Mouse (Mus musculus) gastrocnemius, adult 8-10 months (tissue): ENCODE measurements around the gene Hsf2. TPM values are rescaled to one million over a fixed set of nuclear protein-coding genes. Genes with fewer than 3 reads are reported as not detected.
A peak's percentile ranks its signal among the peaks of the same experiment; 100 is the strongest.
"Not testable (repeated sequence)": the region's sequence is repeated elsewhere in the genome, so short reads cannot be mapped to it uniquely, and the experiment has no call there.

Source experiments
- DNase-seq, 2 experiments: peaks; one replicate each; pipeline ENCODE4 v3.0.0; 2022; ENCODE audit warnings: low spot score in 2 of 2
- total RNA-seq, 4 experiments: library from RNA; stranded (reverse); gene quantifications; 2 replicates each; pipeline ENCODE4 v1.2.4; 2022

The Hsf2 gene
- total RNA-seq, 4 experiments from 2014 or later: 19.8 to 26.9 (median 22.5) TPM

DNA sequence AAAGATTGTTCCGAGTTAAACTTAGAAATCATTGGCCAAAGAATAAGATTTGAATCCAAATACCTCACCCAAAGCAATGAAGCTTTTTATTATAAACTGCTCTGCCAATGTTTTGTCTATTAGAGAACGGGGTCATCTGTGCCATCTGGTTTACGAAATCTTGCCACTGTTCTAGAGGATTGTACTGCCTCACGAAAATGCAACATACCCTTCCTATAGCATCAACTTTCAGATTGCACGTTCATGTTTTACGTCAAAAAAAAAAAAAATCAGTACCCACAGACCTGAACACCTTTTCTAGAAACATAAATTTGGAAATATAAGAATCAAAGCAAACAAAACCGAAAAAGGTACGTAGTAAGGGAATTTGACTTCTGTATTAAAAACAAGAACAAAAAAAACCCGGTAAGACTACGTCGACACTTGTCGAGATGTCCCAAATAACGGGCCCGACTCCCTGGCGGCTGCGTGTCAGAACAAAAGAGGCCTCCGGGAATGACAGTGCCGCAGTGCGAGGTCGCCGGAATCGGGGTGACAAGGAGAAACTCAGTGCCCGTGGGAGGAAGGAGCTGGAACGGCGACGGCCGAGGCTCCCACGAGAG, 45.5 kb downstream of the Hsf2 start:
- no peak for DNase-seq

DNA sequence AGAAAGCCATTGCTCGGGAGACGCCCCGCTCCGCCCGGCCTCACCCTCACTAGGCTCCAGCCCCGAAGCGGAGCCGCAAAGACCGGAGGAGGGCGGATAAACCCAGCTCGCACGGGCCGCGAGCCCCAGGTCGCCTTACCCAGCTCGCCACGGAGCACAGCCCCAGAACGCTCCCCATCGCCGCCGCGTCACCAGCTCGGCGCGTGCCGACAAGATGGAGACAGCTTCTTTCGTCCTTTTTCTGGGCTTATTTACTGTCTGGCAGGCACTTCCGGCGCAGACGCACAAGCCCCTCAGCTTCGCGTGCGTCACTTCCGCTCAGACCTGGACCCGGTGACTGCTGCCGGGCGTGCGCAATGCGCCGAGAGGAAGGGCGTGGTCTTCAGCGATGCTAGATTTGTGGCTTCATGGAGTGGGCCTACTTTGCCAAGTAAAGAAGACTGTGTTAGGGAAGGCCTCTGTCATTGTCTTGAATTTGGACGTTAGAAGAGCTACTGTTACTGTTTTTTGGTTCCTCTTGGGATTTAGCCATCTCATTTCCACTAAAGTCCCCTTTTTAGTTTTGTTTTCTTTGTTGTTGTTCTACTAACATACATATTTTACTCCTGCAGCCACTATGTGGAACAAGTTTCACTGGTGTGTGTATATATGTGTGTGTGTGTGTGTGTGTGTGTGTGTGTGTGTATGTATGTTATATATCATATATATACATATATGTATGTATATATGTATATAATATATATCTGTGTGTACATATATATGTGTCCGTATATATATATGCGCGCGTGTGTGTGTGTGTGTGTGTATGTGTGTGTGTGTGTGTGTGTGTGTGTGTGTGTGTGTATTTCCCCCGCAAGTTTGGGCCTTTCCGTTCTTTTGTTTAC, 46.3 kb downstream of the Hsf2 start, which contains the start of gene Serinc1:
Gene Serinc1 (minus strand): TSS at position 313 of the 884 bp plus-strand sequence.
- DNase-seq: peak; percentile 83 to 92

DNA sequence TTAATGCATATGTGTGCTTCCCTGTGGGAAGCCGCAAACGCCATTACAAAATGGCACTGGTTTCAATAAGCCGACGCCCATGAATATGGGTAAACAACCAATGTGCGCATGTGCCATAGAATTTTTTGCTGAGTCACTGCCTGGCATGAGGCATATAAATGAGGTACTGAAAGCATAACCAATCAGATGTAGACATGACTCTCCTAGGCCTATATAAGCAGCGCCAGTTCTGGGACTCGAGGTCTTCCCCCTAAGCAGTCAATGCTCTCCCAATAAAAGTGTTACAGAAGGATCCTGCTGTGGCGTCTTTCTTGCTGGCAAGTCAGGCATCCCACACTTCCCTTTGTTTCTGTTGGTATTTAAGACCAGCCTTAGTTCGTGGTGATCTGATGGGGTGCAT, 57.7 kb downstream of the Hsf2 start:
- not testable (repeated sequence) for DNase-seq

DNA sequence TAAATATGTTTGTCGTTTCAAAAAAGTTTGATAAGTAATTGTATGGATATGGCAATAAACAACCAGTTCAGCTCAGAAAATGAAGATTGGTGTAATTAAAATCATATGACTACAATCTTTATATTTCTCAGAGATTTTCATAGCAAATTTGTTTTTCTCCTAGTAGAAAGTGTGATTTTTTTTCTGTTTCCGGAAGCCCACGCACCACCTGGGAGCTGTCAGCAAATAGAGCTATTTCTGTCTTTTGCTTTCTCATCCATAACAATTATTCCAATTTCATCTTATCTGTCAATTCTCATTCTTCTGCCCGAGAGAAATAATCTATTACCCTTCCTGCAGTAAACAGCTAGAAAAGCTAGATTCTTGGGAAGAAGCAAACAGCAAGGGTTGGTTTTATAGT, 63.4 kb downstream of the Hsf2 start:
- DNase-seq: no peak

DNA sequence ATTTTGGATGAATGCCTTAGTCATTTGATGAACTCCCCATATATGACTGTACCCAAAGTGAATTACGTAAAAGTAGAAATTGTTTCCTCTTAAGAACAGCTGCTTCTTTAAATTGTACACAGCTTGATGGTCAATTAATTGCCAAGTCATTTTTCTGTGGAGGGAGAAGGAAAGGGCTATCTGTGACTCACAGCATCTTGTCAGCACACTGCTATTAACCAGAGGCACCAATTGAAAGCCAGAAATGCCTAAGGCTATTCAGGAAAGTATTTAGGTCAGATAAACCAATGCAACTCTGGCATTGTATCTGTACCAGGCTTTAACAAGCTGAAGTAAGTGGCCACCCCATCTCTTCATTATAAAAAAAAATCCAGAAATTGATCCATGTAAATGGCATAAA, 67.5 kb downstream of the Hsf2 start:
- DNase-seq: no peak

DNA sequence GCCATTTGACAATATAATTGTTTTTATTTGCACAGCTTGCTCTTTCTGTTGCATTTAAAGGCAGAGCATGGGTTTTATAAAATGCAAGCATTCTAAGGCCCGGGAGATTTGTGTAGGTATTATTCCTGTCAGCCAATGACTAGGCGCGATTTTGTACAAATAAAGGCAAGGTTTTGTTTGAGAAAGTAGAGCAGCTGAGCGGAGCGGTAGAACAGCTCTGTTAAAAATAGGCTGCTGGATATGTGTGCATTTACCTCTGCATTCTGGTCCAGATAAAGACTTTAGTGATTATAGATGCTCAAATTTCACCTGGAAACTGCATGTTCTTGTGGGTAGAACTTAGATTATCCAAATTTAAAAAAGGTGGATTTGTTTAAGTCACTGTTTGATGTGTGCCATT, 71.4 kb downstream of the Hsf2 start:
- DNase-seq: no peak

Other genes with a start within 250 kb of the Hsf2 start
- gene Serinc1, start 46.1 kb downstream of the Hsf2 start, total RNA-seq: 100 to 1,000 TPM; 182 to 214 (median 201) TPM
- gene Pkib, start 145.6 kb downstream of the Hsf2 start, total RNA-seq: not detected